Comparison of ENCODE assay signal across 8 mouse cellular contexts in the genomic region with DNA sequence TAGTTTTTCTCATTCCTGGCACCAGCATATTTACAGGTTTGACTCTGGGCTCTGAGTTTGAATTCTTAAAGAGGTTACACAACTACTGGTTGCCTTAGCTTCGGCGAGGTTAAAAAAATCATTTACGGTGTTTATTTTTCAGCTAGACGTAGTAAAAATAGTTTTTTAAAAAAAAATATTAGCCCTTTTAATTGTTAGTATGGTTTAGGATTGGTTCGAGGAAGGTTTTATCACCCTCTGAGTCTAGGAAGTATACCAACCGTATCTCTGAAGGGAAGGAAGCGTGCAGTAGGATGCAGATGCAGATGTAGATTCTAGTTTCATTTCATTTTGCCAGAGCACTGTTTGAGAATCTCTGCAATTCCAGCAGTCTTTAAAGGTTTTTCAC. TPM values are rescaled to one million over a fixed set of nuclear protein-coding genes. Genes with fewer than 3 reads are reported as not detected.
DNase-seq lines count a peak whose midpoint lies in the region; ATAC-seq and TF ChIP-seq lines count a peak whose summit lies in the region.

No protein-coding gene starts in this region.

- H3K9ac ChIP-seq in liver, adult 2 months (ENCODE audit: low read depth, low read length): peak overlapping the region; percentile 97
- peak overlapping the region; percentile 97 for H3K9ac ChIP-seq in intestine, embryonic 15.5 days
- peak overlapping the region; percentile 95 for H3K9ac ChIP-seq in neural tube, embryonic 14.5 days (replicated peaks; ENCODE audit: low read depth, low read length)

- no peaks in the 10 kb centered on the region for H3K27me3 ChIP-seq in liver, adult 2 months (ENCODE audit: control insufficient read depth, insufficient read depth, low read length)
- no peaks in the 10 kb centered on the region for H3K27me3 ChIP-seq in embryonic facial prominence, embryonic 10.5 days (replicated peaks; ENCODE audit: low read depth, poor library complexity, severe bottlenecking)
- no peaks in the 10 kb centered on the region for H3K27me3 ChIP-seq in intestine, embryonic 15.5 days (replicated peaks)
- no peaks in the 10 kb centered on the region for H3K27me3 ChIP-seq in neural tube, embryonic 14.5 days (ENCODE audit: control insufficient read depth, insufficient read depth, low read length)

- TF ChIP-seq CTCF in liver, adult 2 months (IDR thresholded peaks at IDR 0.05; ENCODE audit: low read depth, low read length): no peak

- H3K9me3 ChIP-seq in embryonic facial prominence, embryonic 10.5 days: no peaks in the 10 kb centered on the region
- no peaks in the 10 kb centered on the region for H3K9me3 ChIP-seq in intestine, embryonic 15.5 days
- no peaks in the 10 kb centered on the region for H3K9me3 ChIP-seq in neural tube, embryonic 14.5 days (ENCODE audit: control insufficient read depth, low read length)

- peak overlapping the region; percentile 72 for H3K27ac ChIP-seq in liver, adult 2 months (replicated peaks; ENCODE audit: insufficient read depth, low read depth, low read length)
- H3K27ac ChIP-seq in embryonic facial prominence, embryonic 10.5 days (replicated peaks): peak overlapping the region; percentile 97
- H3K27ac ChIP-seq in intestine, embryonic 15.5 days: no peak overlapping the region
- H3K27ac ChIP-seq in neural tube, embryonic 14.5 days (ENCODE audit: low read depth, low read length): peak overlapping the region; percentile 93

- no peak for TF ChIP-seq POLR2A in liver, adult 2 months (IDR thresholded peaks at IDR 0.05; ENCODE audit: extremely low read depth, insufficient read depth, low read length)

- peaks cover 9% of the 10 kb centered on the region for H3K4me1 ChIP-seq in liver, adult 2 months (ENCODE audit: control insufficient read depth, insufficient read depth, low read length)
- peaks cover 22% of the 10 kb centered on the region for H3K4me1 ChIP-seq in embryonic facial prominence, embryonic 10.5 days
- H3K4me1 ChIP-seq in intestine, embryonic 15.5 days (replicated peaks): peaks cover 8% of the 10 kb centered on the region; the same call in 1 of the 2 replicates
- peaks cover 10% of the 10 kb centered on the region for H3K4me1 ChIP-seq in neural tube, embryonic 14.5 days (ENCODE audit: control insufficient read depth, insufficient read depth, low read length)

- no peak for ATAC-seq in intestine, embryonic 15.5 days
- ATAC-seq in neural tube, embryonic 14.5 days (ENCODE audit: low read depth): no peak

- no peak for DNase-seq in liver, adult 2 months (ENCODE audit: extremely low read depth, low read depth, low spot score)
- DNase-seq in liver: no peak
- no peak for DNase-seq in embryonic facial prominence, embryonic 10.5 days (ENCODE audit: low spot score)
- DNase-seq in left cerebral cortex, adult 8-10 months (ENCODE audit: low spot score in 2 of 2): no peak
- no peak for DNase-seq in gastrocnemius, postnatal 25 days
- no peak for DNase-seq in ovary, postnatal 10 days (ENCODE audit: low spot score)

- H3K4me2 ChIP-seq in intestine, embryonic 15.5 days (replicated peaks): peak overlapping the region; percentile 63
- H3K4me2 ChIP-seq in neural tube, embryonic 14.5 days (ENCODE audit: low read depth, low read length): peak overlapping the region; percentile 65

- H3K4me3 ChIP-seq in liver, adult 2 months (ENCODE audit: insufficient read depth, low read depth, low read length): peak overlapping the region; percentile 99
- peak overlapping the region; percentile 97 for H3K4me3 ChIP-seq in embryonic facial prominence, embryonic 10.5 days
- peak overlapping the region; percentile 99 for H3K4me3 ChIP-seq in intestine, embryonic 15.5 days (replicated peaks)
- H3K4me3 ChIP-seq in neural tube, embryonic 14.5 days (ENCODE audit: low read depth, low read length): peak overlapping the region; percentile 92

- peaks cover 13% of the 10 kb centered on the region; the same call in 1 of the 2 replicates for H3K79me2 ChIP-seq in liver, adult 2 months (ENCODE audit: control insufficient read depth, insufficient read depth, low read length)

- under 1% methylated on average over 7 of the region's 7 CpGs for WGBS in liver, adult 2 months
- 12% methylated on average over 7 of the region's 7 CpGs for WGBS in embryonic facial prominence, embryonic 10.5 days
- under 1% methylated on average over 7 of the region's 7 CpGs for WGBS in intestine, embryonic 15.5 days
- 6% methylated on average over 7 of the region's 7 CpGs for WGBS in neural tube, embryonic 14.5 days

- no peaks in the 10 kb centered on the region for H3K36me3 ChIP-seq in liver, adult 2 months (ENCODE audit: control insufficient read depth, insufficient read depth, low read length)
- peaks cover 9% of the 10 kb centered on the region for H3K36me3 ChIP-seq in embryonic facial prominence, embryonic 10.5 days (replicated peaks)
- H3K36me3 ChIP-seq in intestine, embryonic 15.5 days: no peaks in the 10 kb centered on the region
- H3K36me3 ChIP-seq in neural tube, embryonic 14.5 days (ENCODE audit: control insufficient read depth, insufficient read depth, low read length): no peaks in the 10 kb centered on the region

RNA-seq across cellular contexts. Expression of a gene that starts 1.6 kb away (rescaled TPM):
- 5.8 and 7.1 TPM in 2 replicates for total RNA-seq in liver, adult 2 months (2014; rRNA removed)
- polyA plus RNA-seq in liver, adult 2 months (2012; rRNA removed): 0.68 and 1.1 TPM in 2 replicates
- polyA plus RNA-seq in embryonic facial prominence, embryonic 10.5 days (2016; fragmentation: Nextera tagmentation; extraction: Ambion mirVana): 14.4 TPM in 2 replicates
- 8.3 and 9.7 TPM in 2 replicates for polyA plus RNA-seq in intestine, embryonic 15.5 days (2015; fragmentation: Nextera tagmentation; extraction: Ambion mirVana)
- 24.6 and 28.0 TPM in 2 replicates for polyA plus RNA-seq in neural tube, embryonic 14.5 days (2014; fragmentation: Nextera tagmentation; extraction: Ambion mirVana)
- total RNA-seq in left cerebral cortex, adult 8-10 months (2022): 10 to 100 TPM; 22.6 to 27.1 (median 23.5) TPM
- 1 to 10 TPM; 5.3 to 5.4 TPM for total RNA-seq in gastrocnemius, postnatal 25 days (2021)

RNA-seq across cellular contexts. Expression of a gene that starts 52.4 kb away (rescaled TPM):
- total RNA-seq in liver, adult 2 months (2014; rRNA removed): 5.2 TPM in 2 replicates
- 1.2 and 1.6 TPM in 2 replicates for polyA plus RNA-seq in liver, adult 2 months (2012; rRNA removed)
- 31.4 and 34.2 TPM in 2 replicates for polyA plus RNA-seq in embryonic facial prominence, embryonic 10.5 days (2016; fragmentation: Nextera tagmentation; extraction: Ambion mirVana)
- 18.9 and 19.3 TPM in 2 replicates for polyA plus RNA-seq in intestine, embryonic 15.5 days (2015; fragmentation: Nextera tagmentation; extraction: Ambion mirVana)
- 27.3 and 33.4 TPM in 2 replicates for polyA plus RNA-seq in neural tube, embryonic 14.5 days (2014; fragmentation: Nextera tagmentation; extraction: Ambion mirVana)
- total RNA-seq in left cerebral cortex, adult 8-10 months (2022): 10 to 100 TPM; 40.9 to 44.9 (median 43.4) TPM
- total RNA-seq in gastrocnemius, postnatal 25 days (2021): 1 to 10 TPM; 4.2 to 5.8 TPM

RNA-seq across cellular contexts. Expression of a gene that starts 55.9 kb away (rescaled TPM):
- total RNA-seq in liver, adult 2 months (2014; rRNA removed): 0.83 and 1.6 TPM in 2 replicates
- polyA plus RNA-seq in liver, adult 2 months (2012; rRNA removed): 0.78 and 0.87 TPM in 2 replicates
- 0.11 and 0.33 TPM in 2 replicates for polyA plus RNA-seq in embryonic facial prominence, embryonic 10.5 days (2016; fragmentation: Nextera tagmentation; extraction: Ambion mirVana)
- 1.4 and 1.9 TPM in 2 replicates for polyA plus RNA-seq in intestine, embryonic 15.5 days (2015; fragmentation: Nextera tagmentation; extraction: Ambion mirVana)
- 0.17 and 0.57 TPM in 2 replicates for polyA plus RNA-seq in neural tube, embryonic 14.5 days (2014; fragmentation: Nextera tagmentation; extraction: Ambion mirVana)
- 1 to 10 TPM in 3 of 4 experiments, under 1 TPM in 1; 0.63 to 1.7 (median 1.2) TPM for total RNA-seq in left cerebral cortex, adult 8-10 months (2022)
- total RNA-seq in gastrocnemius, postnatal 25 days (2021): under 1 TPM; 0.20 to 0.80 TPM
